Mouse (Mus musculus): Measurements from ENCODE around the gene Clec11a.

Clec11a gene

DNA sequence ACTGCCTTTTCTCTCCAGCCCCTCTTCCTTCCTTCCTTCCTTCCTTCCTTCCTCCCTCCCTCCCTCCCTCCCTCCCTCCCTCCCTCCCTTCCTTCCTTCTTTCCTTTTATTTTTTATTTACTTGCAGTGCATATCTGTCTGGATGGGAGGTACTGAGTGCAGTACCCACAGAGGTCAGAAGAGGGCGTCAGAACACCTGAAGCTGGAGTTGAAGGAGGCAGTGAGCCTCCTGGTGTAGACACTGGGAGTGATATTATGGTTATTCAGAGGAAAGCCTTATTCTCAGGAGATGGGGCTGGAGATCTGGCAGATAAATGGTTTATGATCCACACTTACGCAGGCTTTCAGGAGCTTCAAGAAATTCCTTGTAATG lies 29.5 kb downstream of the Clec11a start:
- DNase-seq (ENCODE audit: low spot score in 2 of 2): peak in 1 of 2 experiments; percentile 53

DNA sequence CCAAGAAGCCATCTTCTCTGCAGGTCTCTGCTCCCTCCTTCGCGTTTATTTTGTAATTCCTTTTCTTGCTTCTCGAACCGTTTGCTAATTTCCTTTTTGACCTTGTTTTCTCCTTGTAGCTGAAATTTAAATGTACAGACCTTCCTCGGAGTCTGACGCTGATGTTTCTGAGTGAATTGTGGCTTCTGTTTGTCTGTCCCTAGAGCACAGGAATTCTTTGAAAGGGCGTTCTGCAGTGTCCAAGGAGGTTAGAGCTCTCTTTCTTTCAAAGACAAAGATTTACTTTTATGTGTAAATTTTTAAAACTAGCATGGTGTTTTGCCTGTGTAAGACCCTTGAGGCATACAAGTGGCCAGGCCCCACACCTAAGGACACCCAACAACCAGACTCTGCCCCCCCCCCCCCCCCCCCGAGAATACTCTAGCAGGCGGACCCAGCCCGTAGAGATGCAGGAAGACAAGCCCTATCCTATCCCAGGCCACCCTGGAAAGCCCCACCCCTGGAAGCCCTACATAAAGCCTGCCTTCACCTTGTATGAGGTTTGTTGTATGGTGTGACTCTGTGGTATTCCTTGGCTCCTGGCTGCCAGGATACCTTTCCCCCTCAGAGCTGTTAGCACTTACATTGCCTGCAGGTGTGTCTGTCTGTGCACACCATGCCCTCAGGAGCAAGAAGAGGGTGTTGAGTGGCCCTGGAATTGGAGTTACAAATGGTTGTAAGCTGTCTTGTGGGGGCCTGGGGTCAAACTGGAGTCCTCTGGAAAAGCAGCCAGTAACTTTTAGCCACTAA lies 30.0 kb downstream of the Clec11a start:
- DNase-seq (ENCODE audit: low spot score in 2 of 2): no peak

DNA sequence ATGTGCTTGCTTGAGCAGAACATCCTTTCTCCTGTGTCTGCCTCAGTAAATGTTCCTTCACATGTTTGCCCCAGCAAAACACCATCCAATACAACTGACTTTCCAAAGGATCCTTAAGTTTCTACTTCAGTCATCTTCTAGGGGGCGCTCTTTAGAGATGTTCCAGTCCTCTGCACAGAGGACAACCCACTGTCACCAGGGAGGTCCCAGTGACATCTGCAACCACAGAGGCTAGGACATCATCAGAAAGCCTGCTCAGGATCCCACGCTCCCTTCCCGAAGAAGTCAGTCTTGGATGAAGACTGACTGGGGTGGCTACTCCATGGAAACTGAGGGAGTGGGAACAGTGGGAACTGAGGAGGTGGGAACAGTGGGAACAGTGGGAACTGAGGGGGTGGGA lies 31.2 kb downstream of the Clec11a start:
- no peak for DNase-seq (ENCODE audit: low spot score in 2 of 2)

DNA sequence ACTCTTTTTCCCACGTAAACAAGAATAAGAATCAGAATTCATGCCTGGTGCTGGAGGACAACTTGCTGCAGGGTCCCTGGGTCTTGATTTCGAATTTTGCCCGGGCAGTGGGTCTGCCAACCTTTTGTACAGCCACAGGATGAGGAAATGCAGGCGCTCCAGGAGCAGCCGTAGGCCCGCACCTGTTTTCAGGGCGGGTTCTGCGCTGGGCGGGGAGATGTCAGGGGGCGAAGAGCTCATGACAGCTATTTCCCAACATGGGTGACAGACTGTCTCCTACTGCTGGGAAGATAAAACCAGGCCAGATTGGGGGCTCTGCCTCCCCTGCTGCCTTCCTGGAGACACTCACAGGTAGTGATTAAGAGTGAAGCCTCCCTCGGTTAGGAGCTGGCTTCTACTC lies 32.6 kb downstream of the Clec11a start:
- no peak for DNase-seq (ENCODE audit: low spot score in 2 of 2)

DNA sequence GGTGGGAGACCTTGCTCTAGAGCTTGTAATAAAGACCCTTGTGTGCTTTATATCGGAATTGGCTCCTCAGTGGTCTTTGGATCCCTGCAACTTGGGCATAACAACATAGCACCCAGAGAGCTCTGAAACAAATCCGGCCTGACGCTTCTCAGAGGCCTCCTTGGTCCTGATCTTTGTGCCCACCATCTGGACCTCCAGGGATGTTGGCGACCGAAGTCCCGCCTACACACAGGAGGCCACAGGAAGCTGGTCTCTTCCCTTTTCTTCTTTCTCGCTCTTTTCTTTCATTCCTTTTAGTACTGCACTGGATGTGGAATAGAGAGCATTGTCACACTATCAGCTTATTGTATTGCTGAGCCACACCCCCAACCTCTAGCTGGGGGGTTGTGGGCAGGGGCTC lies 33.3 kb downstream of the Clec11a start:
- DNase-seq (ENCODE audit: low spot score in 2 of 2): no peak

DNA sequence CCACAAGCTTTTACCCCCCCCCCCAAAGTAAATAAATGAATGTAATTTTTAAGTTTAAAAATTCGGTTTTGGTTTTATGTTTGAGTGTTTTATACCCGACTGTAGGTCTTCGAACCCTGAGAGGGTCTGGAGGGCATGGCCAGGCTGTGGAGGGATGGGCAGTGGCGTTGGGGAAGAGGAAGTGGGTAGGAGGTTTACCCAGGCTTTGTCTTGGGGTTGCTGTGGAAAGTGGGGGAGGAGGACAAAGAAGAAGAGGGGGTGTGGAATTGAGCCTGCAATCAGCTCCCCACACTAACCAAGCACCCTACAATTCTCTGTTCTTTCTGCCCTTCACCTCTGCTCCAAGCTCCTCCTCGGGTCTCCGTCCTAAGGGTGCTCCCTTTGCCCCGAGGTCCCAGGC lies 34.2 kb downstream of the Clec11a start:
- no peak for DNase-seq (ENCODE audit: low spot score in 2 of 2)

DNA sequence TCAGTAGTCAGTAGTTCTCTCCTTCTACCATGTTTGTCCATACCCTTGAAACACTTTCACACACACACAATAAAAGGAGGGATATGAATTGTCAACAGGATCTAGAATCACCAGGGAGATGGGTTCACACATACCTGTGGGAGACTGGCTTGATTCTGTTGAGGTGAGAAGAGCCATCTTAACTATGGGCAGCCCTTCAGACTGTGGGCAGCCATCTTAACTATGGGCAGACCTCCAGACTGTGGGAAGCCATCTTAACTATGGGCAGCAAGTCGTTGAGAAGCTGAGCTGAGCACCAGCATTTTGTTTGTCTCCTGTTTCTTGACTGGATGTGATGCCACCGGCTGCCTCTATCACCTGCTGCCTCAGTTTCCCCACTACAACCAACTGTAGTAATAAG lies 35.4 kb downstream of the Clec11a start:
- no peak for DNase-seq (ENCODE audit: low spot score in 2 of 2)

DNA sequence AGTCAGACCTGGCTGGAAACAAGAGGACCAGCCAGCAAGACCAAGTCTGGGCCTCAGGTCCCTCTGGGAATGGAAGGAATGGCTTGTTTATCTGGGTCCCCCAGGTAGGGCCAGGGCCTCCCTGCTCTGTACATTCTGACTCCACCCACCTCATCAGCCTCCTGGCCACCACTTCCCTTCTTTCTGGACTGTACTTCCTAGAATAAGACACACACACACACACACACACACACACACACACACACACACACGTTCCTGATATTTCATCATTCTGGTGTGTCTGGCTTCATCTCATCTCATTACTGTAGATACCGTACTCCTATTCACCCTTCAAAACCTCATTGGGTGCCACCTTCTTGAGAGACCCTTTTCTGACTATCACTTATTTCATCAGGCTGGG lies 37.3 kb downstream of the Clec11a start:
- DNase-seq (ENCODE audit: low spot score in 2 of 2): no peak

DNA sequence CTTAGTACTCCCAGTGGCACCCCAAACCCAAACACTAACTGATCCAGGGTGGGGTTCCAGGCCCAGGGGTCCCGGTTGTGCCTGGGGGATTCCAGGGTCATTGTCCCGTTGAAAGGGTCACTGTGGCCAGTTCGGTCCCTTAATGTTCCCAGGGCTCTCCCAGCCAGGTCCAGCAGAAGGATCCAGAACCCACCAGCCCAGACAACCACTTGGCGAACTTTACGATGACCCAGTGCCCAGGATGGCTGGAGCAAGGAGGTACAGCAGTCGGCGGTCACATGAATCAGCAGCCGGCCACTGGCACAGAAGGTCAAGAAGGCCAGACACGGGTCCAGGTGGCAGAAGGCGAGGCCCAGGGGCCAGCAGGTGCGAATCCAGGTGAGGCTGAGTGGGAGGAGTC lies 38.6 kb downstream of the Clec11a start:
- no peak for DNase-seq (ENCODE audit: low spot score in 2 of 2)

DNA sequence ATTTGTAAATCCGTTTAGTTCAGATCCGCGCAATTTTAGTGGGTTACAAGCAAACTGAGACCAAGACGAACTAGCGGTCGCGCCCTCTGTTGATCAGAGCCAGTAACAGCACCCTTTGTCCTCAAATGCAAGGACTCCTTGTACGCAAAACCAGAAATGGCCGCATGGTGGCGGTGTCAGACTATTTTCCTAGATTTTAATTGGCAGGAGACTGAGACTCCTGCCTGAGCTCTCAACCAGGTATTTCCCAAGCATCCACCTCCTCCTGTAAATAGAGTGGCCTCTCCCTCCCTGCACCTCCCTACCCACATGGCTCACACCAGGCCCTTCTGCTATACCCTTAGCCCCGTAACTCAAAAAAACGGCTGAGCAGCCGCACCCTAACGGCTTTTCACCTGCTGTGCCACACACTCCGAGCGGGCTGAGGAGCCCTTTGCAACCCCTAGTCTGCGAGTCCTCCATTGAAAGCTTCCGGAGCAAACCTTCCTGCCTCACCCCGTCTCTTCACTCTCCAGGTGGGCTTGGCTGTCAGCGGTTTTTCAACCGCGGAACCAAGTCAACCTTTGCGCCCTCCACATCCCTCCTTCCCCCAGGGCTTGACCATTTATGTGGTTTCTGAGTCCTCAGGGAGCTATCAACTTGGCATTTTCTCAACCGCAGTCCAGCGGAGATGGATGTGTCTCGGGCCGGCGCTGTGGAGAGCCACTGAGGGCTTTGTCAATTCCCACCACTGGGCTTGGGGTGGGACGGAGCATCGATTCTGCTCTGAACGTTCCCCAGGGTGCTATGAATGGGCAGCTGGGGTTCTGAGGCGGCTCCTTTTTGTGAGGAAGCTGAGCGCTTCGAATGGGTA lies 43.7 kb downstream of the Clec11a start:
- DNase-seq (ENCODE audit: low spot score in 2 of 2): peak; percentile 97 to 99

DNA sequence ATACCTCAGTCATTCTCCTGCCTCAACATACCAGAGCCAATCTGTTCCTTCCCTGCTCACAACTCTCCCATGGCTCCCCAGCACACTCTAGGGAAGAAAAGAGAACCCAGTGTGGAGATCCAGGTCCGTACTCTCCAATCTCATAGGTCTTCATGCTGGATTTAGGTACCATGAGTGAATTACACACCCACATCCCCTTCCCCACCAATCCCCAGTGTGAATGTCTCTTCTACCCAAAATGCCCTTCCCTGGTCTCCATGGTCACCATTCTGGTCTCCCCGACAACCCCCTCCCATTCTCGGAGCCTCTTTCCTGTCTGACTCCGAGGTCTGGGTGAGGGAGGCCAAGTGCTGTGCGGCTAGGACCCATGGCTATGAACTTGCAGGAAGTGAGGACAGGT lies 45.6 kb downstream of the Clec11a start, which contains the start of gene Gm15517:
Gene Gm15517, plus strand, starts transcription at position 301 of the 400 bp plus-strand sequence.
- no peak for DNase-seq (ENCODE audit: low spot score in 2 of 2)

DNA sequence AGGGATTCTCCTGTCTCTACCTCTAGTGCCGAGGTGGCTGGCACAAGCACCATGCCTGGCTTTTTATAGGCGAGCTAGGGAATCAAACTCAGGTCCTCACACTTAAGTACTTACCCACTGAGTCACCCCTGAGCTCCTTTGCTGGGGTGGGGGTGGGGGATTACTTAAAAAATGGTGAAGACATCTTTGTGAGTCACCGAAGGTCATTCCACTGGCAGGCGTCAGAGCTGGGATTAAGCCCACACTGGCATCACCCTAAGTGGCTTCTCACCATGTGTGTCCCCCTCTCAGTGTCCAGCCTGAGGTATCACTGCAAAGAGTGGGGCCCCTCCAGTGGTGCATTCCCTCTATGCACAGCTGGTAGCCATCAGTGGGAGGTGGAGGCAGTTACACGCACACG lies 46.3 kb downstream of the Clec11a start:
- DNase-seq (ENCODE audit: low spot score in 2 of 2): no peak

DNA sequence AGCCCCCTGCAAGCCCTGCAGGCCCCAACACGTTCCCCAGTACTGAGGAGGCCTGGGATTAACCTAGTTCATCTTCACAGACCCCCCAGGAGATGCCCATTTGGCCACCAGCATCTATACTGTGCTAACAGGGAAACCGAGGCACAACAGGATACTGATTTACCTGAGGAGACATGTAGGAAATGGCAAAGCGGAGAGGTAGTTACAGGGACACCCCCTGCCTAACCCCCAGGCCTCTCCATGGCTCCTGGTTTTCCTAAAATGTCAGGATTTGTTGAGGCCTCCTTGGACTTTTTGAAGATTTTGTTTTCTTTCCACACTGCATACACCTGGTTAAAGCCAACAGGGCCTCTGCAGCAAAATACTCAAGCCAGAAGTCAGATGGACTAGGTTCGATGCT lies 49.4 kb downstream of the Clec11a start, which contains the start of gene Acp4:
Gene Acp4, minus strand, starts transcription at position 101 of the 400 bp plus-strand sequence.
- DNase-seq (ENCODE audit: low spot score in 2 of 2): no peak

DNA sequence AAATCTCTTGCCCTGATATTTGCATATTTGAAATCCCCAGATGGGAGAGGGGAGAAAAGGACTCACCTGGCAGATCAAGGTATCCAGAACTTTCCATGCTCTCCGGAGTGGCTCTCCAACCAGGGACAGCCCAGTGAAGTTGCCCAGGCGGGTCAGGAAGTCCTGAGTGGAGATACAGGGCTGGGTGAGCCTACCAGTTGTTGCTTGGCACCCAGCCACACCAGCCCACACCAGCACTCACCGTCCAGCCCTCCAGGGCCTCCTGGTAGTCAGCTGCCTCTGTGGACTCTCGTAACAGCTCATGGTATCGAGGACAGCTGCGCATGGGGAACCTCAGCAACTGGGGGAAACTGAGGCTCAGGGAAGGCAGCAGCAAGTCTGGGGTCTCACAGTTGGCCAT lies 51.8 kb downstream of the Clec11a start:
- DNase-seq (ENCODE audit: low spot score in 2 of 2): no peak

DNA sequence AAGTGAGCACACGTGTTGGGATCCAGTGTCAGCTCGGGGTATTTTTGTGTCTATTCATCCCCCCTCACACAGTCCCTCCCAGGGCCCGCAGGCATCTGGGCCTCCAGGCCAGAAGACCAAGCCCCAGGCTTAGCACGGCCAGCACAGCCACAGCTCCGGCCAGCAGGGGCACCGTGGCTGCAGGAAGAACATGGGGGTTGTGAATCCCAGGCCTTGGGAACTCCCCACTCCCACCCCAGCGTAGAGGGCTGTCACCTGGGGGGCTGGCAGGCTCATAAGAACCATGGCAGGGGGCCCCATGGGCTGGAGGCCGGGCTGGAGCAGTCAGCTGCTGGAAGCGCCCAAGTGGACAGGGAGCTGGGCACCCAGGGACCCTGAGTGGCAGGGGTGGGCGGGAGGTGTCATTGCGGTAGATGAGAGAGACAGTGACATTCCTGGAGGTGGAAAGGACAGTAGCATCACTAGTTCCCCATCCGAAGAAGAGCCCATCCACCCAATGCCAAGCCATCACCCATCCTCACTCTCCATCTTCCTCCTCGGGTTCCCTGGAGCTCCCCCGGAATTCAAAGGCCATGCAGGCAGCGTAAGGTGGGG lies 53.6 kb downstream of the Clec11a start:
- DNase-seq (ENCODE audit: low spot score in 2 of 2): no peak

All from cerebellum, postnatal 4 days (tissue).